Mouse (Mus musculus) thymus, adult 2 months (tissue): ENCODE data around the gene N4bp1. TPM values are rescaled to one million over a fixed set of nuclear protein-coding genes. Genes with fewer than 3 reads are reported as not detected.

Experiments used
- DNase-seq: peaks from one replicate; pipeline ENCODE4 v3.0.0; 2021
- H3K27ac ChIP-seq: fragments of 200-500 bp; 2 replicates; pipeline ENCODE4 v1.5.1; 2012; ENCODE audit warnings: low read length, control low read depth; ENCODE audit not compliant: control insufficient read depth, insufficient read depth
- H3K27me3 ChIP-seq: fragments of 200-500 bp; 2 replicates; pipeline ENCODE4 v1.6.1; 2012; ENCODE audit warnings: mild to moderate bottlenecking, low read length, moderate library complexity, mixed read lengths; ENCODE audit not compliant: control insufficient read depth, insufficient read depth
- H3K36me3 ChIP-seq: fragments of 200-500 bp; 2 replicates; pipeline ENCODE4 v1.6.1; 2012; ENCODE audit warnings: mild to moderate bottlenecking, low read length, moderate library complexity; ENCODE audit not compliant: control insufficient read depth, insufficient read depth
- H3K4me1 ChIP-seq: fragments of 200-500 bp; replicated peaks from 2 replicates; pipeline ENCODE4 v1.6.1; 2012; ENCODE audit warnings: low read length; ENCODE audit not compliant: control insufficient read depth, insufficient read depth
- H3K4me3 ChIP-seq: fragments of 200-500 bp; 2 replicates; pipeline ENCODE4 v1.5.1; 2012; ENCODE audit warnings: mild to moderate bottlenecking, low read length, control low read depth, moderate library complexity; ENCODE audit not compliant: control insufficient read depth, insufficient read depth
- CTCF ChIP-seq: fragments of 200-500 bp; IDR thresholded peaks from 2 replicates; pipeline ENCODE4 v1.5.1; 2012; ENCODE audit warnings: mild to moderate bottlenecking, control low read depth, low read length, moderate library complexity, borderline replicate concordance; ENCODE audit not compliant: control insufficient read depth, poor library complexity, insufficient read depth; ENCODE audit errors: extremely low read depth
- POLR2A ChIP-seq: fragments of 200-500 bp; IDR thresholded peaks from 2 replicates; pipeline ENCODE4 v1.6.1; 2012; ENCODE audit warnings: mild to moderate bottlenecking, low read length, control low read depth, moderate library complexity; ENCODE audit not compliant: control insufficient read depth, poor library complexity, insufficient read depth; ENCODE audit errors: extremely low read depth
- WGBS: fragments of 180-500 bp; shearing (Covaris S2); methylation state at CpG from one replicate; pipeline ENCODE4 v1.1.7; 2018; 5-methylcytosine and 5-hydroxymethylcytosine counted together
- polyA plus RNA-seq: library from polyadenylated mRNA; depleted of rRNA; stranded (reverse); fragments of >200 nt; gene quantifications from 2 replicates; pipeline ENCODE4 v1.2.3, GENCODE M21; 2012

The N4bp1 gene
- polyA plus RNA-seq, 1 experiment = 17.2 TPM

GRCm38 (mm10) chr8:86769945-86770715, 114.9 kb downstream of the N4bp1 start:
- Histone ChIP-seq H3K27ac (no peak overlapping the region), H3K4me3 (no peak overlapping the region), H3K27me3 (no peaks in the 10 kb centered on the region), H3K36me3 (no peaks in the 10 kb centered on the region), H3K4me1 (no peaks in the 10 kb centered on the region)
- no peak for DNase-seq
- 83% methylated on average over 1 of the region's 1 CpGs for WGBS
- no peak for TF ChIP-seq POLR2A
- TF ChIP-seq CTCF = no peak

GRCm38 (mm10) chr8:86768499-86768898, 116.6 kb downstream of the N4bp1 start:
- no peaks in the 10 kb centered on the region for H3K4me1 ChIP-seq
- no peaks in the 10 kb centered on the region for H3K27me3 ChIP-seq
- no peak overlapping the region for H3K4me3 ChIP-seq
- 88% methylated on average over 5 of the region's 5 CpGs for WGBS
- no peaks in the 10 kb centered on the region for H3K36me3 ChIP-seq
- H3K27ac ChIP-seq = no peak overlapping the region
- TF ChIP-seq POLR2A (no peak), CTCF (no peak)
- no peak for DNase-seq

GRCm38 (mm10) chr8:86766548-86767211, 118.4 kb downstream of the N4bp1 start:
- no peaks in the 10 kb centered on the region for H3K27me3 ChIP-seq
- WGBS = 95% methylated on average over 9 of the region's 9 CpGs
- no peak overlapping the region for H3K4me3 ChIP-seq
- H3K27ac ChIP-seq = no peak overlapping the region
- H3K36me3 ChIP-seq = no peaks in the 10 kb centered on the region
- TF ChIP-seq POLR2A = no peak
- no peak for TF ChIP-seq CTCF
- DNase-seq = no peak
- no peaks in the 10 kb centered on the region for H3K4me1 ChIP-seq

DNA sequence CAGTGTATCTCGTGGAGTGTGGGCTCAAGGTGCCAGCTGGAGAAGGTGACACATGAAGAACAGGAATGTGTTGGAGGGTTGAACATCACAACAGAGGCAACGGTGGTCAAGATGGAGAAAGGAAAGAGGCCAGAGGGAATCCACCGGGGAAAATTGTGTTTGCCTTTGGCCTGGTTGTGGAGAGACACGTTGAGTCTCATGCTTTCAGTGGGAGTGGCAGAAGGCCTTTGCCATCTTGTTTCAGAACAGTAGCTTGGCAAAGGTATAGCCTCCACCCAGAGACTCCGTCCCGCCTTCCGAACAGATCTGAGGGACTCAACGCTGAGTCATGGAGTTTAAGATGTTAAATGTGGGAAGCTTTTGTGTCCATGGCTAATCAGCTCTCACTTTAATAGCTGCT, 119.4 kb downstream of the N4bp1 start:
- no peaks in the 10 kb centered on the region for H3K36me3 ChIP-seq
- 96% methylated on average over 8 of the region's 8 CpGs for WGBS
- no peaks in the 10 kb centered on the region for H3K27me3 ChIP-seq
- no peak for DNase-seq
- no peak overlapping the region for H3K4me3 ChIP-seq
- TF ChIP-seq POLR2A (no peak), CTCF (no peak)
- no peaks in the 10 kb centered on the region for H3K4me1 ChIP-seq
- H3K27ac ChIP-seq = no peak overlapping the region

- TF ChIP-seq CTCF (no peak), POLR2A (no peak)
- DNase-seq = no peak
- Histone ChIP-seq H3K4me3 (no peak overlapping the region), H3K27me3 (no peaks in the 10 kb centered on the region), H3K36me3 (no peaks in the 10 kb centered on the region), H3K4me1 (no peaks in the 10 kb centered on the region), H3K27ac (no peak overlapping the region)
- WGBS = 70% methylated on average over 10 of the region's 10 CpGs
Observed at GRCm38 (mm10) chr8:86765155-86765554, 119.9 kb downstream of the N4bp1 start.

DNA sequence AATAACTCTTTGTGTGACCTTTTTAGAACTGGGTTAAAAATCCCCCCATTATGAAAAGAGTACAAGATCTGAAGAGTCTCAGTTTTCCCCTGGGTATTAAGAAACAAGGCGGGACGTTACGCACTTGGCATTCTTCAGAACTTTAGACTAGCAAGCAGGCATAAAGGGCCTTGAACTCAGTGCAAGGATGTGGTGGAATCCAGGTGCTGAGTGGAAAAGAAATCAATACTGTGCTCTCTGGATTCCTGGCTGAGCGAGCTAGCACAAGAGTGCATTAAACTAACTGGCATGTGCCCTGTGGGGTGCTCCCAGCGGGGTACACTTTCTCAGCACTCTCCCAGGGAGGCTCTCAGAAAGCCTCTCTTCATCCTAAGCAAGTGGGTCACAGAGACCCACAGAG, 122.3 kb downstream of the N4bp1 start:
- no peak for DNase-seq
- no peaks in the 10 kb centered on the region for H3K27me3 ChIP-seq
- no peak overlapping the region for H3K27ac ChIP-seq
- no peak overlapping the region for H3K4me3 ChIP-seq
- H3K36me3 ChIP-seq = no peaks in the 10 kb centered on the region
- no peaks in the 10 kb centered on the region for H3K4me1 ChIP-seq
- 91% methylated on average over 5 of the region's 5 CpGs for WGBS
- TF ChIP-seq POLR2A (no peak), CTCF (no peak)
